Mouse (Mus musculus) thymus, postnatal 14 days (tissue): ENCODE data around the gene Acp1.

Experiments used
- DNase-seq: peaks from one replicate; pipeline ENCODE4 v3.0.0; 2021

The Acp1 gene

GRCm38 (mm10) chr12:30856172-30856571 lies 55.2 kb downstream of the Acp1 start:
- DNase-seq: no peak

- no peak for DNase-seq
These were observed 55.8 kb downstream of the Acp1 start for GRCm38 (mm10) chr12:30855442-30856159.

- no peak for DNase-seq
These were observed 59.5 kb downstream of the Acp1 start for GRCm38 (mm10) chr12:30851871-30852270.

GRCm38 (mm10) chr12:30850902-30851301 lies 60.5 kb downstream of the Acp1 start:
- no peak for DNase-seq

GRCm38 (mm10) chr12:30848521-30848920 lies 62.9 kb downstream of the Acp1 start:
- DNase-seq: no peak
